Mouse (Mus musculus) monocyte, adult 2 months (primary cell): ENCODE results near the gene Hnrnpa0.
"Not testable (repeated sequence)": the region's sequence is repeated elsewhere in the genome, so short reads cannot be mapped to it uniquely, and the experiment has no call there.

ENCODE experiments used
- DNase-seq, 2 experiments: peaks; one replicate each; pipeline ENCODE4 v3.0.0; 2022; ENCODE audit warnings: low spot score in 2 of 2, low read depth in 1 of 2

Hnrnpa0 gene

GRCm38 (mm10) chr13:58128396-58128767, at the start of gene Hnrnpa0:
Gene Hnrnpa0, minus strand, starts transcription at chr13:58128556.
- peak; percentile 79 to 93 for DNase-seq

GRCm38 (mm10) chr13:58177511-58178208, 49.3 kb upstream of the Hnrnpa0 start:
- peak; percentile 100 for DNase-seq

- no peak for DNase-seq
Observed at GRCm38 (mm10) chr13:58176105-58176504, 47.7 kb upstream of the Hnrnpa0 start.

GRCm38 (mm10) chr13:58168119-58168518, 39.8 kb upstream of the Hnrnpa0 start:
- no peak for DNase-seq

- DNase-seq: no peak
Observed at GRCm38 (mm10) chr13:58163343-58163742, 35.0 kb upstream of the Hnrnpa0 start.

- DNase-seq: no peak
Observed at GRCm38 (mm10) chr13:58160761-58161160, 32.4 kb upstream of the Hnrnpa0 start.

GRCm38 (mm10) chr13:58158099-58158912, 29.9 kb upstream of the Hnrnpa0 start:
- DNase-seq: peak; percentile 67 to 80

GRCm38 (mm10) chr13:58157447-58158098, 29.2 kb upstream of the Hnrnpa0 start, which contains the start of gene Idnk:
Gene Idnk, plus strand, starts transcription at chr13:58157649.
- peak; percentile 50 to 75 for DNase-seq

GRCm38 (mm10) chr13:58157036-58157435, 28.7 kb upstream of the Hnrnpa0 start:
- no peak for DNase-seq

GRCm38 (mm10) chr13:58156031-58156430, 27.7 kb upstream of the Hnrnpa0 start:
- DNase-seq: no peak

GRCm38 (mm10) chr13:58150442-58150841, 22.1 kb upstream of the Hnrnpa0 start:
- DNase-seq: no peak

- no peak for DNase-seq
Observed at GRCm38 (mm10) chr13:58149629-58150028, 21.3 kb upstream of the Hnrnpa0 start.

- no peak for DNase-seq
Observed at GRCm38 (mm10) chr13:58149033-58149558, 20.7 kb upstream of the Hnrnpa0 start.

GRCm38 (mm10) chr13:58148256-58148831, 20.0 kb upstream of the Hnrnpa0 start:
- no peak for DNase-seq

- no peak for DNase-seq
Observed at GRCm38 (mm10) chr13:58147760-58148159, 19.4 kb upstream of the Hnrnpa0 start.

GRCm38 (mm10) chr13:58146603-58147002, 18.2 kb upstream of the Hnrnpa0 start:
- not testable (repeated sequence) for DNase-seq

GRCm38 (mm10) chr13:58131692-58132091, 3.3 kb upstream of the Hnrnpa0 start:
- no peak for DNase-seq

- no peak for DNase-seq
Observed at GRCm38 (mm10) chr13:58129687-58130246, 1.4 kb upstream of the Hnrnpa0 start.

GRCm38 (mm10) chr13:58128768-58129671, 664 bp upstream of the Hnrnpa0 start:
- DNase-seq: peak; percentile 87 to 91
